Mouse (Mus musculus): ENCODE results near the gene Serpinb9g. TPM values are rescaled to one million over a fixed set of nuclear protein-coding genes. Genes with fewer than 3 reads are reported as not detected.
"Not testable (repeated sequence)": the region's sequence is repeated elsewhere in the genome, so short reads cannot be mapped to it uniquely, and the experiment has no call there.

Serpinb9g gene
- not detected for total RNA-seq (2021)

DNA sequence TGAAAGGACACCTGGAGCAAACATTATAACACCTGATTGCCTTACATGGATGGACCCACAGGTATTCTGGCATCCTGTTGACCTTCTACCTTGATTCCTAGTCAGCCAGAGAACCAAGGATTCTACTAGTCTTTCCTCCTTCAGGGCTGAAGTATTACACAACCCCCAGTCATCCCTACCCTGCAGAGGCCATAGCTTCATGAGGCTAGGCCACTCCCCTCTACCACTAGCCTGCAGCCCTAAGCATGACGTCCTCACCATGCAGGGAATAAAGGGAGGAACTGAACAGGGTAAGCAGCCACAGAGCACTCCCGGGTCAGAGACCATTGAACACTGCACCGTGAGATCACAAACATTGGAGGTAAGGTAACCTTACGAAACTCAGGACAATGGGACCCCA is at the start of gene Serpinb9g:
Gene Serpinb9g, plus strand, starts transcription at position 301 of the 400 bp plus-strand sequence.
- intact Hi-C loops (cut with DNase I); DNase-seq: not testable (repeated sequence)

DNA sequence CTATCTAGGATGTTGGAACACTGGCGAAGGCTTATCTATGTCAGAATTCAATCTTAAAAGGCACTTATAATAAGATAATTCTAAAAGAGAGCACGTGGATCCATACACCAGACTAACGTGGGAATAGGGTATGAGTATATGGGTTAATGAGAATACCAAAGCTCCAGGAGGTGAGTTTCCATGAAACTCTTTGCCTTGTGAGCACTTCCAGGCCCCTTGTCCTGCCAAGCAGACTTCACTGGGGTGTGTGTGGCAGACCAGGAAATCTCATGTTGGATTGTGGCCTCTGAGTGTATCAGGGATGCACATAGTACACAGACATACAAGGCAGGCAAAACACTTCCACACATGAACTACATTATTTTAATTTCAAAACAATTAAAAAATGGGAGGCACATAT is 718 bp upstream of the Serpinb9g start:
- intact Hi-C loops (cut with DNase I); DNase-seq: not testable (repeated sequence)

DNA sequence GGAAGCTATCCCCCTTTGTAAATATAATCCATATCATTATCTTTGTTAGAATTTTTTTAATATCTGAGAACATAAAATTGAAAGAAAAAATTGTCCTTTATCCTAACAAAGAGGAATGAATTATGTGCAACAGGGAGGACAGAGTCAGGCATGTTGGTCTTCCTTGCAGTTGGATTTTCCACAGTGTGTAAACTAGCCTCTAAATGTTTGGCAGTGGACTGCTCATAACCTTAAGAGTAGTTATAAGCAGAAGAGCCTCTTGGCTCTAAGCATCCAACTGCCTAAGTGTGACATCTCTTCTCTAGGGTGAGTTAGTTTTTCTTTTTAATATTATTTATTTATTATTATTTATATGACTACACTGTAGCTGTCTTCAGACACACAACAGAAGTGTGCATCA is 40.0 kb downstream of the Serpinb9g start:
- intact Hi-C loops (cut with DNase I) = no loop called here
- no peak for DNase-seq

DNA sequence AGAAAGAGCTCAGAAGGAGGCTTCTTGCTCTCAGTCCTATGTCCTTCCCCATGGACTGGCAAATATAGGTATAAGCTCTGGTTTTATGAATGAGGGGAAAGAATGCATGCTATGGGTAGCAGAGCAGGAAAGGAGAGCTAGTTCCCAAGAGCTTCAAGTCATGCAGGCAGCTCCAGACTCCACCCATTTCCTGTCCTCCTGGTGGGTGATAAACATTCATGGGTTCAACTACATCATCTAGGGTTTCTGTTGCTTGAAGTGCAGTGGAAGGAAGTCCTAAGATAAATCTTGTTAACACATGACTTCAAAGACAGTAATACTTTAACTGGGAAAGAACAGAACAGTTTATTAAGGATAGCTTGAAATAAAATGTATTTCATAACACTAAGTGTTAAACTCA is 48.2 kb downstream of the Serpinb9g start:
- intact Hi-C loops (cut with DNase I) = no loop called here
- DNase-seq = no peak

Other genes with a start within 250 kb of the Serpinb9g start
- not detected for gene Serpinb9e, start 235.2 kb upstream of the Serpinb9g start, total RNA-seq (2021)
- not detected for gene Serpinb9f, start 160.7 kb upstream of the Serpinb9g start, total RNA-seq (2021)
- not detected for gene Gm11397, start 89.0 kb upstream of the Serpinb9g start, total RNA-seq (2021)
- not detected for gene Serpinb6d, start 176.6 kb downstream of the Serpinb9g start, total RNA-seq (2021)